Mouse (Mus musculus) bone marrow macrophage, adult 2 months (primary cell): ENCODE measurements around the gene Cdh3. TPM values are rescaled to one million over a fixed set of nuclear protein-coding genes. Genes with fewer than 3 reads are reported as not detected.
"Not testable (repeated sequence)": the region's sequence is repeated elsewhere in the genome, so short reads cannot be mapped to it uniquely, and the experiment has no call there.

Experiments used
- H3K27ac ChIP-seq: 2 replicates; pipeline ENCODE4 v1.5.1; 2012; ENCODE audit warnings: low read depth, low read length; ENCODE audit not compliant: insufficient read depth
- H3K4me1 ChIP-seq: 2 replicates; pipeline ENCODE4 v1.6.1; 2012; ENCODE audit warnings: low read length; ENCODE audit not compliant: control insufficient read depth, insufficient read depth
- H3K4me3 ChIP-seq: 2 replicates; pipeline ENCODE4 v1.5.1; 2012; ENCODE audit warnings: mild to moderate bottlenecking, low read length, moderate library complexity; ENCODE audit not compliant: insufficient read depth
- CTCF ChIP-seq: IDR thresholded peaks from 2 replicates; pipeline ENCODE4 v1.5.1; 2012; ENCODE audit warnings: low read depth, mild to moderate bottlenecking, low read length, moderate library complexity
- POLR2A ChIP-seq: IDR thresholded peaks from 2 replicates; pipeline ENCODE4 v1.6.1; 2012; ENCODE audit warnings: mild to moderate bottlenecking, low read depth, low read length, borderline replicate concordance
- polyA plus RNA-seq: library from polyadenylated mRNA; stranded (reverse); fragments of >200 nt; gene quantifications from 2 replicates; pipeline ENCODE4 v1.2.4, GENCODE M21; 2012; ENCODE audit not compliant: missing spikeins, insufficient read depth, insufficient read length

Cdh3 gene
- polyA plus RNA-seq, 1 experiment = not detected

DNA sequence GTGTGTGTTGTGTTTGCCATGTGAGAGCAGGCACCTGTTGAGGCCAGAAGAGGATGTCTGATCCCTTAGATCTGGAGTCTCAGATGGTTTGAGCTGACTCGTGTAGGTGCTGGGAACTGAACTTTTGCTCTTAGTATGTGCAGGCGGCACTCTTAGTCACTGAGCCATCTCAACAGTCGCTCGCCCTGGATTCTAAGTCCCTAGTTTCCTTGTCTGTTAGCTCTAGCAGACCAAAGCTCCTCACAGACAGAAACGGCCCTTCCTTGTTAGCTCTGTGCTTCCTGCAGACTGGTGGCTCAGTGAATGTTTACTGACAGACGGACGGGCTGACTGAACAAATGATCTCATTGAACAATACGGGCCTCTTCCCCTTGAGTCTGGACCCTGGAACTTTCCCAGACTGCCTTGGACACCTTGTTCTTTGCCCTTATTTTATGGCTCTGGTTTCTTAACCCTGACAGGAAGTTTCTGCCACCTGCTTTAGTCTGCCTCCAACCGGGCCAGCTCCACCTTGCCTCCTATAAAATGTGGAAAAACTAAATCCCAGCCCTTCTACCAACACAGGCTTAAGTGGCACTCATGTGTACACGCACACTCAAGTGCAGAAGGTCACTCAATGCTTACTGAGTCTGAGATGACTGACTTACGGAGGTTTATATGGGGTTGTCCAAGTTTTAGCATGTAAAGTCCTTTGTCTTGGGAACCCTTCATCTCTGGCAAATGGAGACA is 74.4 kb downstream of the Cdh3 start:
- no peak overlapping the region for H3K27ac ChIP-seq
- no peak for TF ChIP-seq POLR2A
- no peak for TF ChIP-seq CTCF
- H3K4me3 ChIP-seq = no peak overlapping the region
- peaks cover 17% of the 10 kb centered on the region for H3K4me1 ChIP-seq

DNA sequence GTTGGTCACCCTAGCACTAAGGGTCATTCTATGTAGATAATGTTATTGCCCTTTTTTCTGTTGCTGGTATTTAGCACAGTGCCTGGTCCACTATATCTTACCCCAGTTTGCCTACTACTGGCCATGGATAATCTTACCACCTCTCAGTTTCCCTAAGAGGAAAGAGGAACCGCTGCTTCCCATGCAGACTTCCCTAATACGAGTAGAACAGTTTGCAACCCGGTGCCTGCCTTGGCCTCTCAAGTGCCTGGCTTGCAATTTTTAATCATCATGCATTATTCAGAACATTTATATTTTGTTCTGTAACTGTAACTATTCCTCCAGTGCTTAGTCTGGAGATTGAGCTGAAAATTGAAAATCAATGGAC is 75.0 kb downstream of the Cdh3 start:
- no peak overlapping the region for H3K27ac ChIP-seq
- TF ChIP-seq CTCF (no peak), POLR2A (no peak)
- peaks cover 17% of the 10 kb centered on the region for H3K4me1 ChIP-seq
- H3K4me3 ChIP-seq = no peak overlapping the region

DNA sequence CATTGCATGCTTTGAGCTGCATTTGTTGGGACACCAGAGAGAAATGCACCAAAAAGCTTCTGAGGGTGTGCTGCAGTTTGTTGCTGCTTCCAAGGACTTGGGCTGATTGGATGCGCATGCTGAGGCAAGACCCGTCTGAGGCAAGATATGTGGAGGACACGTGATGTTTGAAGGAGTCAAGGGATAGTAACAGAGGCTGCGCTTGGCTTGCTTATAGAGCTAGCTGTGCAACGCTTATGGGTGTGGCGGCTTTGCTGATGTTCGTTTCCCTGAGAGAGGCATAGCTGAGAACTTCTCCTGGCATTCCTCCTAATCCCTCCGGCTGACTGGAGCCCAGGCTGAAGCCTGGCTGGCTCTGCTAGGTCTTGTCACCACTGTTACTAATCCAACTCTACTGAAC is 76.2 kb downstream of the Cdh3 start:
- no peak for TF ChIP-seq CTCF
- TF ChIP-seq POLR2A = no peak

DNA sequence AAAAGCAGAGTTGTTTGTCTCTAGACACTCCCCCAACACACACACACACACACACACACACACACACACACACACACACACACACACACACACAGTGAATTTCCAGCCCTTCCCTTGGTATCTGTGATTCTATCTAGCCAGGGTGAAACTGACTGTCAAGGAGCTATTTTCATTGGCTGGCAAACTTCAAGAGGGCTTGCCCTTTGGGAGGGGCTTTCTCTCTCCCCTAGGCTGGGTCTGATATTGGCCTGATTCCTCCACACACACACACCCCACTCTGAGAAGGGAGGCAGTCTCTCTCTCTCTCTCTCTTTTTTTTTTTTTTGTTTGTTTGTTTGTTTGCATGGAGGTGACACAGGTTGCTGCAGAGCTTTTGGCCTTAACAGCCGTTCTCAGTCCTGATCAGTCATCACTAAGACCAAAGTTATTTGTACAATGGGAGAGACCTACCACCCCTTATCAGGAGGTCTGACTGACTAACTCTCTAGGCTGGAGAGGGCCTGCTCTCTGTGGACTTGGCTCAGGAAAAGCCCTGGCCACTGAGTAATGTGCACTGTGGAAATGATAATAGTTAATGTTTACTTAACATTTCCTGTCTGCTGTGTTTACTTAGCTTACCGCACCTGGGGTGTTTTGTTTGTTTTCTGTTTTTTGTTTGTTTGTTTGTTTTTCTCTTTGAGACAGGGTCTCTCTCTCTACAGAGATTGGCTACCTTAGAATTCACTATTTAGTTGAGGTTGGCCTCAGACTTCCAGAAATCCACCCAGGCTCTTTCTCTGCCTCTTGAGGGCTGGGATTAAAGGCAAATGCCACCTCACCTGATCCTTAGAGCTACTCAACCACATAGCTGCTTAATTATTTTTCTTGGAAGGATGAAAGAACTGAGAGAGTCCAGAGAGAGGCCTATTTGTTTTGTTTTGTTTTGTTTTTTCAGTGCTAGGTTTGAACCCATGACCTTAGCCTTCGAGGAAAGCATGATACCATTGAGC is 78.0 kb downstream of the Cdh3 start:
- Histone ChIP-seq H3K4me1 (peaks cover 10% of the 10 kb centered on the region), H3K27ac (no peak overlapping the region)
- no peak for TF ChIP-seq POLR2A

More for the DNA sequence above, 76.2 kb downstream of the Cdh3 start:
- Histone ChIP-seq H3K27ac (no peak overlapping the region), H3K4me1 (peaks cover 10% of the 10 kb centered on the region), H3K4me3 (no peak overlapping the region)

DNA sequence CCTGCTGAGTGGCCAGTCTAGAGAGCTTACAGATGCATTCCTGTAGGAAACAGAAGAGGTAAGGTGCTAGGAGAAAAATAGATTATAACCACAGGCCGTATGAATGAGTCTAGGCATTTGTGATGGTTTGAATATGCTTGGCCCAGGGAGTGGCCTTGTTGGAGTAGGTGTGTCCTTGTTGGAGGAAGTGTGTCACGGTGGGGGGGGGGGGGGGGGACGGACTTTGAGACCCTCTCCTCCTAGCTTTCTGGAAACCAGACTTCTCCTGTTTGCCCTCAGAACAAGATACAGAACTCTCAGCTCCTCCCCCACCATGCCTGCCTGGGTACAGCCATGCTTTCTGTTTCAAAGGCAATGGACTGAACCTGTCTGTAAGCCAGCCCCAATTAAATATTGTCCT is 81.8 kb downstream of the Cdh3 start:
- Histone ChIP-seq H3K4me3 (no peak overlapping the region), H3K4me1 (no peaks in the 10 kb centered on the region), H3K27ac (no peak overlapping the region)
- no peak for TF ChIP-seq CTCF
- TF ChIP-seq POLR2A = no peak

More for the DNA sequence above, 78.0 kb downstream of the Cdh3 start:
- no peak overlapping the region for H3K4me3 ChIP-seq

DNA sequence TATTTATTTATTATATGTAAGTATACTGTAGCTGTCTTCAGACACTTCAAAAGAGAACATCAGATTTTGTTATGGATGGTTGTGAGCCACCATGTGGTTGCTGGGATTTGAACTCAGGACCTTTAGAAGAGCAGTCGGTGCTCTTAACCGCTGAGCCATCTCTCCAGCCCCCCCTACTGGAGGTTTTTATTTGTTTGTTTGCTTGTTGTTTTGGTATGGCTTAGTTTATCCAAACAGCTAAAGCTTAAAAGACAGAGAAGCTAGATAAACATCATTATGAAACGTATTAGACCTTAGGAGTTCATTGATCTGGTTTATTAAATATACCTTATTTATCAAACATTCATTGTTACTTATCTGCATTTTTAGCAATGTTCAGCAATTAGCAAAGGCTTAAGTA is 84.9 kb downstream of the Cdh3 start:
- H3K4me3 ChIP-seq, H3K27ac ChIP-seq, H3K4me1 ChIP-seq: not testable (repeated sequence)

DNA sequence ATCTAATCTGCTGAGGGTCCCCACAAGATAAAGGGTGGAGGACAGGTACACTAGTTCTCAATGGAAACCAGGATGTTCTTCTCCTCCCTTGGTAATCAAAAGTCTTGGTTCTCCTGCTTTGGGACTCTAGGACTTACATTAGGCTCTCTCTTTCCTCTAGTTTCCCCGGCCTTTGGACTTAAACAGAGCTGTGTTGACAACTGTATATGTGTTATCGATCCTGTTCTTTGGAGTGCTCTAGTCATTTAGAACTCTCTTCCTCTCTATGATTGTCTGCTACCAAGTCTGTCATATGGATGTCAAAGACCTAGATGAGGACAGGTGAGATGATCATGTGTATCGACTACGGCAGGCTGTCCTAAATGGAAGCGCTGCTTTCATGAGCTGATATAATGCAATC is 86.4 kb downstream of the Cdh3 start:
- H3K27ac ChIP-seq = no peak overlapping the region
- TF ChIP-seq POLR2A (no peak), CTCF (no peak)
- H3K4me1 ChIP-seq = 0 out of 2 replicates have a peak, but pooled peaks cover 3% of the 10 kb centered on the region
- H3K4me3 ChIP-seq = no peak overlapping the region

DNA sequence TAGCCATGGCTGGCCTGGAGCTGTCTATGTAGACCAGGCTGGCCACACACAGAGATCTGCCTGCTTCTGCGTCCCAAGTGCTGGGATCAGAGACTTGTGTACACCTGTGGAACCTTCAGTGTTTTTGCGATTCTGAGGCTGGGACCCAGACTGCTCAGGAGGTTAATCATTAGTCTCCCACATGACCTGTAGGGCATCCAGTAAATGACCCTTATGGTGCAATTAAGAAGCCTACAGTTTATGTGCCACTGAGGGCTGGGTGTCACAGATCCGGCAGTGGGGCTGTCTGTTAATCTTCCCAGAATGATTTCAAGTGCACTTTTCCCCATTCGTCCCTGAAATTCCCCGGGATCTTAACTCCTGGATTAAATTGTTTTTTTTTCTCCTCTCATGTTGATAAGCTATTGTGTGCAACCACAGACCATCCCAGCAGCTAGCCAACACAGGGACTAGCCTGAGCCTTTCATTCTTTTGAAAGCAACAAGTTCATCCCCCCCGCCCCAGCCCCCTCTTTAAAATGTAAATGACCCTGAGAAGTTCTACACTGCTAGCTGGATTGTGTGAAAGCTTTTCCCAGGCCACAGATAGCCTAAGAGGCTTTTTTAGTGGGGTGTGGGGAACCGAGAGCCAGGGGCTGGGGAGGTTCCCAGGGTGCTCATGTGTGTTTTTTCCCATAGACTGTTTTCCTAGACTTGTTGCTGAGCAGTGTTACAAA is 88.7 kb downstream of the Cdh3 start:
- Histone ChIP-seq H3K27ac (no peak overlapping the region), H3K4me1 (peaks cover 6% of the 10 kb centered on the region; the same call in 1 of the 2 replicates), H3K4me3 (no peak overlapping the region)
- TF ChIP-seq CTCF (no peak), POLR2A (no peak)

DNA sequence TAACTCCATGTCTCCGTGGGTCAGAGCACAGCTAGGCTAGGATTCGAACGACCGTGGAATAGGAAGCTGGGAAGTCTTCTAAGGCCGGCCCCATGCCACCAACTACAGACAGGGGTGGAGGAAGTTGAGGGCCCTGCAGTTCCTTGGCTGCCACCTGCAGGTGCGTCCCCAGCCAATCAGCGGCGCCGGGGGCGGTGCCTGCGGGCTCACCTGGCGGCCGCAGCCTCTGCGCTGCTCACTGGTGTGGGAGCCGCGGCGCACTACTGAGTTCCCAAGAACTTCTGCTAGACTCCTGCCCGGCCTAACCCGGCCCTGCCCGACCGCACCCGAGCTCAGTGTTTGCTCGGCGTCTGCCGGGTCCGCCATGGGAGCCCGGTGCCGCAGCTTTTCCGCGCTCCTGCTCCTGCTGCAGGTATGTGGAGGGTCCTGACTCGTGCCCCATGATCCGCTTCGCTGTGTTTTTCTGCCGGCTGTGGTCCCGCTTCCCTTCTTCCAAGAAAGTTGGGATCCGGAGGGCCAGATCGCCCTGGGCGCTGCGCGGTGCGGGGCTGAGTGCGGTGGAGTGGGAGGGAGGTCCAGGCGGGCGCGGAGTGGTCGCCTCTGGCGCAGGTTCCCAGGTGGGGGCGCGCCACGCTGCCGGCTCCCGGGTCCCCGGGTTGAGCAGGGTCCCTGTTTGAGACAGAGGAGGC is 92.6 kb downstream of the Cdh3 start, which contains the start of gene Cdh1:
Gene Cdh1 (plus strand): TSS at position 221 of the 689 bp plus-strand sequence.
- H3K4me1 ChIP-seq = peaks cover 6% of the 10 kb centered on the region; the same call in 1 of the 2 replicates
- TF ChIP-seq POLR2A (no peak), CTCF (no peak)
- H3K4me3 ChIP-seq = peak within 1 kb of the TSS; percentile 48
- H3K27ac ChIP-seq = no peak within 1 kb of the TSS
